Mouse (Mus musculus): Measurements from ENCODE around the gene Kcnc4. TPM values are rescaled to one million over a fixed set of nuclear protein-coding genes. Genes with fewer than 3 reads are reported as not detected.

Kcnc4 gene
- total and polyA plus RNA-seq, 2 experiments from 2014 or later: 16.0 to 46.8 TPM

DNA sequence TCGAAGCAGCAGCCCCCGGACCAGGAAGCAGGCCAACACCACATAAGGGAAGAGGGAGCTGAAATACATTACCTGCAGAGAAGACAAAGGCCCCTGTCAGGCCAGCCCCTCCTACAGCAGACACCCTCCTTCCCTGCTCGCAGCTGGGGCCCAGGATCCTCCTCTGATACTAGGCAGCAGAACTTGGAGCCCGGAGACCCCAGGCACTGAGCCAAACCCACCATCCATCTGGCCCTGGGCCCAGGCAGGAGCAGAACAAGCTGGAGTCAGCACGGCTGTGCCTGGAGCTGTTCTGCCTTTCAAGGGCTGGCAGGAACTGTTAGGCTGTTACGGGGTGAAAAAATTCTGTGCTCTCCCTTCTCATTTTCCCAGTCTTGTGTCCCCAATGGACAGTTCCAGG, 32.1 kb upstream of the Kcnc4 start:
- H3K4me2 ChIP-seq (ENCODE audit: low read depth, low read length, poor library complexity, severe bottlenecking): no peak overlapping the region
- H3K27ac ChIP-seq (ENCODE audit: low read depth, low read length): no peak overlapping the region
- peak; percentile 75 for ATAC-seq (ENCODE audit: low FRiP score)
- no peaks in the 10 kb centered on the region for H3K27me3 ChIP-seq (ENCODE audit: insufficient read depth, low read length)
- H3K4me3 ChIP-seq (ENCODE audit: low read depth, low read length): no peak overlapping the region
- H3K4me1 ChIP-seq (ENCODE audit: insufficient read depth, low read length): no peaks in the 10 kb centered on the region
- WGBS: 38% methylated on average over 6 of the region's 6 CpGs
- no peak for TF ChIP-seq CTCF (IDR thresholded peaks at IDR 0.05)
- peaks cover 43% of the 10 kb centered on the region for H3K36me3 ChIP-seq (ENCODE audit: insufficient read depth, low read length)
- H3K9ac ChIP-seq (replicated peaks; ENCODE audit: low read length, poor library complexity, severe bottlenecking): no peak overlapping the region
- no peaks in the 10 kb centered on the region for H3K9me3 ChIP-seq (ENCODE audit: low read length)
- peak; percentile 90 for DNase-seq (ENCODE audit: low spot score)

- Histone ChIP-seq H3K4me1 (ENCODE audit: insufficient read depth, low read length) (no peaks in the 10 kb centered on the region), H3K4me2 (ENCODE audit: low read depth, low read length, poor library complexity, severe bottlenecking) (no peak overlapping the region), H3K27ac (ENCODE audit: low read depth, low read length) (no peak overlapping the region), H3K36me3 (ENCODE audit: insufficient read depth, low read length) (peaks cover 21% of the 10 kb centered on the region), H3K4me3 (ENCODE audit: low read depth, low read length) (no peak overlapping the region), H3K9ac (replicated peaks; ENCODE audit: low read length, poor library complexity, severe bottlenecking) (no peak overlapping the region), H3K27me3 (ENCODE audit: insufficient read depth, low read length) (no peaks in the 10 kb centered on the region), H3K9me3 (ENCODE audit: low read length) (no peaks in the 10 kb centered on the region)
- TF ChIP-seq CTCF (IDR thresholded peaks at IDR 0.05): no peak
- WGBS: 76% methylated on average over 4 of the region's 4 CpGs
- DNase-seq (ENCODE audit: low spot score) (no peak), ATAC-seq (ENCODE audit: low FRiP score) (no peak)
Observed at GRCm38 (mm10) chr3:107488637-107489036, 29.3 kb upstream of the Kcnc4 start.

DNA sequence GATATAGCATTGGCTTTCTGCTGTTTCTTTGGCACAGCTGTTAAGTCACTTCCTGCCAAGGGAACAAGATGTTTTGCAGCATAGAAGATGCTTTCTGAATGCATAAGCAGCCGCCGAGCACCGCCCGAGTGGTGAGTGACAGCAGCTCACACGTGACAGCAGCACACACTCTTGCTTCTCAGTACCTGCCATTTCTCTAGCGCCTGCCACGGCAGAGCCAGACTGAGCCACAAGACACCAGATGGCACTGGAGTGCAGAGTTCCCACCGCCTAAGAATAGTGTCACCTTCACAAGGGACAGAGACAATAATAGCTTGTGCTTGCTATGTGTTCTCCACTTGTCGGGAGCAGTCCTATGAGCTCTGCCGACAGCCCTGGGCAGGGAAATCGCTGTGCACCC, 23.9 kb upstream of the Kcnc4 start:
- no peak overlapping the region for H3K4me3 ChIP-seq (ENCODE audit: low read depth, low read length)
- no peaks in the 10 kb centered on the region for H3K27me3 ChIP-seq (ENCODE audit: insufficient read depth, low read length)
- peak; percentile 94 for ATAC-seq (ENCODE audit: low FRiP score)
- no peaks in the 10 kb centered on the region for H3K4me1 ChIP-seq (ENCODE audit: insufficient read depth, low read length)
- H3K4me2 ChIP-seq (ENCODE audit: low read depth, low read length, poor library complexity, severe bottlenecking): no peak overlapping the region
- no peak overlapping the region for H3K9ac ChIP-seq (replicated peaks; ENCODE audit: low read length, poor library complexity, severe bottlenecking)
- TF ChIP-seq CTCF (IDR thresholded peaks at IDR 0.05): peak; percentile 82
- H3K27ac ChIP-seq (ENCODE audit: low read depth, low read length): peak overlapping the region; percentile 68
- H3K36me3 ChIP-seq (ENCODE audit: insufficient read depth, low read length): 0 out of 2 replicates have a peak, but pooled peaks cover 3% of the 10 kb centered on the region
- no peaks in the 10 kb centered on the region for H3K9me3 ChIP-seq (ENCODE audit: low read length)
- DNase-seq (ENCODE audit: low spot score): peak; percentile 88
- 28% methylated on average over 11 of the region's 11 CpGs for WGBS

DNA sequence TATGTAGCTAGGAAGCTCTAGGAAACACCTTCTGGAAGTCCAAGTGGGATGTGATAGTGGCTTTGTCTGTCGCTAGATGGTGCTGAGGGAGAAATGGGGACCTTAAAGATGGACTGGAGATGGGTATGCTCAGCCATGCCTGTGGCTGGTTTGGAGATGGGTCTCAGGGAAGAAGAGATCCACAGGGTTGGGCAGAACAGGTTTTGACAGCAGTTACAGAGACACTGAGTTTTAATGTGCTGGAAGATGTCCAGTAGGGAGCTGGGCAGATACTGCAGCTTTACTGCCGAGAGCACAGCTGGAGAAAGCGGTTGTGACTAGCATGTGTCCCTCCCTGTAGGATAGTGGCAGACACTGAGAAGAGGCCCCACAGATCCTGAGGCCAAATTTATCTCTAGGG, 21.3 kb upstream of the Kcnc4 start:
- 59% methylated on average over 3 of the region's 3 CpGs for WGBS
- DNase-seq (ENCODE audit: low spot score) (peak; percentile 31), ATAC-seq (ENCODE audit: low FRiP score) (no peak)
- no peak overlapping the region for H3K27ac ChIP-seq (ENCODE audit: low read depth, low read length)
- H3K4me2 ChIP-seq (ENCODE audit: low read depth, low read length, poor library complexity, severe bottlenecking): no peak overlapping the region
- no peaks in the 10 kb centered on the region for H3K4me1 ChIP-seq (ENCODE audit: insufficient read depth, low read length)
- H3K9me3 ChIP-seq (ENCODE audit: low read length): no peaks in the 10 kb centered on the region
- H3K9ac ChIP-seq (replicated peaks; ENCODE audit: low read length, poor library complexity, severe bottlenecking): no peak overlapping the region
- no peak for TF ChIP-seq CTCF (IDR thresholded peaks at IDR 0.05)
- H3K4me3 ChIP-seq (ENCODE audit: low read depth, low read length): no peak overlapping the region
- H3K27me3 ChIP-seq (ENCODE audit: insufficient read depth, low read length): no peaks in the 10 kb centered on the region
- H3K36me3 ChIP-seq (ENCODE audit: insufficient read depth, low read length): peaks cover 5% of the 10 kb centered on the region; the same call in 1 of the 2 replicates

DNA sequence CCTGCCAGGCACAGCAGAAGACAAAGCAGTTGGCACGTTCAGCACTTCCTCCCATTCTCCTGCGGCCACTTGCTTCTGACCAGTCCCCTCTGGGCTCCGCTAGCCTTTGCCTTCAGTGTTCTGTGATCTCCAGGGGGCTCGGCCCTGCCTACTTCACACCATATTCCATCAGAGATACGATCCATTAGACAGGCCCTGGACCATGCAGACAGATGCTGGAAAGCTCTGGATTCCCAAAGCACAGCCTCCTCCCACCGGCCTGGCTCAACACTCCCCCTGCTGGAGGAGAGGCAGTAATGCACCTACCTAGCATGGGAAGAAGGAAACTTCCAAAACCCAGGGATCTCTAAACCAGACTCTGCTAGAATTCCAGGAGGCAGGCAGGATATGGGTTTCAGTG, 12.8 kb upstream of the Kcnc4 start:
- peak; percentile 77 for DNase-seq (ENCODE audit: low spot score)
- 29% methylated on average over 6 of the region's 6 CpGs for WGBS
- H3K27ac ChIP-seq (ENCODE audit: low read depth, low read length): peak overlapping the region; percentile 47; the same call in 1 of the 2 replicates
- H3K36me3 ChIP-seq (ENCODE audit: insufficient read depth, low read length): peaks cover 7% of the 10 kb centered on the region
- H3K4me2 ChIP-seq (ENCODE audit: low read depth, low read length, poor library complexity, severe bottlenecking): no peak overlapping the region
- TF ChIP-seq CTCF (IDR thresholded peaks at IDR 0.05): peak; percentile 99
- ATAC-seq (ENCODE audit: low FRiP score): peak; percentile 71
- H3K9ac ChIP-seq (replicated peaks; ENCODE audit: low read length, poor library complexity, severe bottlenecking): no peak overlapping the region
- no peaks in the 10 kb centered on the region for H3K9me3 ChIP-seq (ENCODE audit: low read length)
- no peak overlapping the region for H3K4me3 ChIP-seq (ENCODE audit: low read depth, low read length)
- 0 out of 2 replicates have a peak, but pooled peaks cover 3% of the 10 kb centered on the region for H3K4me1 ChIP-seq (ENCODE audit: insufficient read depth, low read length)
- H3K27me3 ChIP-seq (ENCODE audit: insufficient read depth, low read length): no peaks in the 10 kb centered on the region

DNA sequence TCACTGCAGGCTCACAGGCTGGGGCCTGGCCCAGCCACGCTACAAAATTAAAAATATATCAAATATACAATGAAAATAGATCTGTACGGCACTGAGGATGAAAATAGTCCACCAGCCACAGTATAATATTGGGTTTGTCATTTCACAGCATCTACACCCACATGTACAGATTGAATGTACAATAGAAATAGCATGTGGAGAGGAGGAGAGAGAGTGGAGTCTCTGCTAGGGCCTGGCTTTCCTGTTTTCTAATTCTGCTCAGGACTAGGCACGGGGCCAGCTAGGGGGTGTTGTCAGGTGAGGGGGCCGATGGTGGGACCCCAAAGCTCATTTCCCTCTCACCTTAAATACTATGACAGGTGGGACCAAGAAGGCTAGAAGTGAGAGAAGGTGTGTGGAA, 9.7 kb upstream of the Kcnc4 start:
- no peak overlapping the region for H3K4me2 ChIP-seq (ENCODE audit: low read depth, low read length, poor library complexity, severe bottlenecking)
- H3K9ac ChIP-seq (replicated peaks; ENCODE audit: low read length, poor library complexity, severe bottlenecking): no peak overlapping the region
- TF ChIP-seq CTCF (IDR thresholded peaks at IDR 0.05): no peak
- no peaks in the 10 kb centered on the region for H3K9me3 ChIP-seq (ENCODE audit: low read length)
- DNase-seq (ENCODE audit: low spot score) (no peak), ATAC-seq (ENCODE audit: low FRiP score) (no peak)
- H3K27me3 ChIP-seq (ENCODE audit: insufficient read depth, low read length): no peaks in the 10 kb centered on the region
- 0 out of 2 replicates have a peak, but pooled peaks cover 3% of the 10 kb centered on the region for H3K4me1 ChIP-seq (ENCODE audit: insufficient read depth, low read length)
- 78% methylated on average over 4 of the region's 4 CpGs for WGBS
- peaks cover 4% of the 10 kb centered on the region for H3K36me3 ChIP-seq (ENCODE audit: insufficient read depth, low read length)
- no peak overlapping the region for H3K4me3 ChIP-seq (ENCODE audit: low read depth, low read length)
- no peak overlapping the region for H3K27ac ChIP-seq (ENCODE audit: low read depth, low read length)
